Mouse (Mus musculus) skeletal muscle tissue, adult 2 months (tissue): ENCODE measurements around the gene Mrpl43.

Source experiments
- DNase-seq: peaks from one replicate; pipeline ENCODE4 v3.0.0-alpha.2; 2012; ENCODE audit warnings: low read depth, low spot score

The Mrpl43 gene

DNA sequence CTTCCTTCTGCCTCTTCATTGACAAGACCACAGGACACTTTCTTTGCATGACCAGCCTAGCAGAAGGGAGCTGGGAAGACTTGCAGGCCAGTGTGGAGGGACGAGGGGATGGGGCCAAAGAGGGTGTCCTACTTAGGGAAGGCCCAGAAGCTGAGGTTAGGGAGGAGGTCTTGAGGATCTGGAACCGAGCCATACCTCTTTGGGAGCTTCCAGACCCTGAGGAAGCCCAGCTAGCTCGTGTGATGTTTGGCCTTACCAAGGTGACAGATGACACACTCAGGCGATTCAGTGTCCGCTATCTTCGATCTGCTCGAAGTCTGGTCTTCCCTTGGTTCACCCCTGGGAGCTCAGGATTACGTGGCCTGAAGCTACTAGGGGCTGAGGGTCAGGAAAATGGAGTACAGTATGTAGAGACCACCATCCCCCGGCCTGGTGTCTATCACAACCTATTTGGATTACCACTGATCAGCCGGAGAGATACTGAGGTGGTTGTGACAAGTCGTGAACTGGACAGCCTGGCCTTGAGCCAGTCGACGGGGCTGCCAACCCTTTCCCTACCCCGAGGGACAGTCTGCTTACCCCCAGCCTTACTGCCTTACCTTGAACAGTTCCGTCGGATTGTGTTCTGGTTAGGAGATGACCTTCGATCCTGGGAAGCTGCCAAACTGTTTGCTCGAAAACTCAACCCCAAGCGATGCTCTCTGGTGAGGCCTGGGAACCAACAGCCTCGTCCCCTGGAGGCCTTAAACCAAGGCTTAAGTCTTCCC lies 1.4 kb upstream of the Mrpl43 start:
- no peak for DNase-seq

DNA sequence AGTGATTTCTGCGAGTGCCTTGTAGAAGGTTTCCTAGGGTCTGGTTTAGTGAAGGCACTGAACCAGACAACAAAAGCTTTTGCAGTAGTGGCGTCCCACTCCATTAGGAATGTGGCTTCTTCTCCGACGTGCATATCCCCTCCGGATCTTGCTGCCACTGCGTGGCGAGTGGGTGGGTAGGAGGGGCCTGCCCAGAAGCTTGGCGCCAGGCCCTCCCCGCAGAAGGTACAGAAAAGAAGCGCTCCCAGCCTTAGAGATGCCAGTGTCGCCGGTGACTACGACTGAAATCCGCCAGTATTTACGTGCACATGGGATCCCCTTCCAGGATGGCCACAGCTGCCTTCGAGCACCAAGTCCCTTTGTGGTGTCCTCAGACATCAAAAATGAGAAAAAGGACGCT lies 779 bp upstream of the Mrpl43 start:
- no peak for DNase-seq

DNA sequence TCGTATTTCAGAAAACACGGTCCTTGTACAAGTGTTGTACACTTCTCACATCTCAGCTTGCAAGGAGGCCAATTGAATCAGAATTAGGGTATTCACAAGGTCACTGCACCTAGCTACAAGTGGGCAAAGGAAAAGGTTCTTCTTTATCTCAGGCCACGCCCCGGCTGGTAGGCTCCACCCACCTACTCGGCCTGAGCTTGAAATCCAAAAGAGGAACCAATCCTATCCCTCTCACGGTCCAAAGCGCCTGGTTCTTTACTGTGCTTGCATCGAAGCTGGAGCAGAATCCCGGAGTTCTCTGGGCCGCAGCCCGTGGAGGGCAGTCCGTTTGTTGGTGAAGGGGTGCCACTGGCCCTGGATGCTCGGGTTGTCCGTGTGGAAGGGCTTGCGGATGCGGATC lies 798 bp downstream of the Mrpl43 start, which contains the start of gene Twnk:
Gene Twnk, plus strand, starts transcription at position 220 of the 400 bp plus-strand sequence.
- DNase-seq = no peak

GRCm38 (mm10) chr19:45003740-45004516 lies 2.3 kb downstream of the Mrpl43 start:
- DNase-seq = no peak

- DNase-seq = no peak
Observed at GRCm38 (mm10) chr19:45002301-45002700, 3.9 kb downstream of the Mrpl43 start.

DNA sequence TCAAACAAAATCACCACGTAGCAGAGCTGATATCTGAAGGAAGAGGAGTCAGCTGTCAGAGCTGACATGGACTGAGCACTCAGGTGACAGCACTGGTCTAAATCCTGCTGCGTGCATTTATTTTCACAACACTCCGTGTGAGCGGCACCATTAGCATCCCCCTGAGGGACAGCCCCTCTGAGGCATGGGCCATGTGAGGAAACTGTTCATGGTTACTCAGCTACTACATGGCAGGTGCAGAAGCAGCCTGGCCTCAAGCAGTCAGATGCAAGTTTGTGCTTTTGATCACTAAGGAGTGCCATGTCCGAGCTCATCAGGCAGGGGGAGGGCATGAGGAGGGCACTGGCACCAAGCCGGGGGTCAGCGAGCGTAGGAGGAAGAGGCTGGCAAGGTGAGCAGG lies 6.6 kb downstream of the Mrpl43 start:
- no peak for DNase-seq

DNA sequence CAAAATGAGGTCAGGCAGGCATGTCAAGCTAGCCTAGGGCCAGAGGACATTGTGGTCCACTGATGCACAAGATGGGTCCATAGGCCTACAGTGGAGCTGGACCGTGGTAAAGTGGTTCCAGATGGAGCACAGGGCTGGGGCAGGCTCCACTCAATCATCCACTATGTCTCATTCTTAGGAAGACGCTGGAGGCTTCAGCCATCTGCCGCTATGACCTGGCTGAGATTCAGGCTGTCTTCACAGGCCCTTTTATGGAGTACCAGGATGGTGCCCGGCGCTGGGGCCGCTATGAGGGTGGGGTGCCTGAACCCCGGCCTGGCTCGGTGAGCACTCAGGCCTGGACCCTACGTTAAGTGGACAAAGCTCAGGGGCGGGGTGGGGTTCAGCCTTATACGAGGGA lies 8.5 kb downstream of the Mrpl43 start:
- no peak for DNase-seq

DNA sequence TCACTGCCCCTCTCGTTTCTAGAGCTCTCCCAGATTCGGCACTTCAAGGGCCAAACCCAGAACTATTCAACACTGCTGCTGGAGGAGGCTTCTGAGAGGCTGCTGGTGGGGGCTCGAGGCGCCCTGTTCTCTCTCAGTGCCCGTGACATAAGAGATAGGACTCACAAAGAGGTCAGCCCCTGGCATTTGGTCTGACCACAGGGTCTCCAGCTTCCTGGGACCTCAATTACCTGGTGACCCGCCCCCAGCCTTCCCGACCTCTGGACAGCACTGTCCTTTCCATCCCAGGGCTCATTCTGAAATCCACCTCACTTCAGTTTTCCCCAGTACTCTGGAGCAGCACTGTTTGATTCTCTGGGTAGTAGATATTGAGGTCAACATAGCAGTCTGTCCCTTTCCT lies 13.5 kb downstream of the Mrpl43 start:
- no peak for DNase-seq

GRCm38 (mm10) chr19:44992246-44992645 lies 14.0 kb downstream of the Mrpl43 start:
- no peak for DNase-seq

DNA sequence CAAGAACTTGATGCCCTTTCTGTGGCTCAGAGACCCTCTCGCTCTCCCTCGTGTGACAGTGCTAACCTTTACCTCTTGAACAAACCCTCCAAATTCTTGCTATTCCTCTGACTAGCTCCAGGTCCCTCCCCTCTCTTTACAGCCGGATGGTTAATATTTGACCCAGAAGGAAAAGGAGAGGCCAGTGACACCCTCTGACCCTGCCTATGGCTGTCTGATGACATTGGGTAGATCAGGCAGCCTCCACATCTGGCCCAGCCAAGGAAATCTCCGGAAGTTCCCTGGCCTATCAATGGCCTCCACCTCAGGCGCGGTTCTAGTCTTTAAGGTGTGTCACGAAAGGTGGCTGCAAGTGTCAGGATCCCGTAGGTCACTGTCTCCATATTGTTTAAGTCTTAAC lies 15.2 kb downstream of the Mrpl43 start:
- DNase-seq = no peak

DNA sequence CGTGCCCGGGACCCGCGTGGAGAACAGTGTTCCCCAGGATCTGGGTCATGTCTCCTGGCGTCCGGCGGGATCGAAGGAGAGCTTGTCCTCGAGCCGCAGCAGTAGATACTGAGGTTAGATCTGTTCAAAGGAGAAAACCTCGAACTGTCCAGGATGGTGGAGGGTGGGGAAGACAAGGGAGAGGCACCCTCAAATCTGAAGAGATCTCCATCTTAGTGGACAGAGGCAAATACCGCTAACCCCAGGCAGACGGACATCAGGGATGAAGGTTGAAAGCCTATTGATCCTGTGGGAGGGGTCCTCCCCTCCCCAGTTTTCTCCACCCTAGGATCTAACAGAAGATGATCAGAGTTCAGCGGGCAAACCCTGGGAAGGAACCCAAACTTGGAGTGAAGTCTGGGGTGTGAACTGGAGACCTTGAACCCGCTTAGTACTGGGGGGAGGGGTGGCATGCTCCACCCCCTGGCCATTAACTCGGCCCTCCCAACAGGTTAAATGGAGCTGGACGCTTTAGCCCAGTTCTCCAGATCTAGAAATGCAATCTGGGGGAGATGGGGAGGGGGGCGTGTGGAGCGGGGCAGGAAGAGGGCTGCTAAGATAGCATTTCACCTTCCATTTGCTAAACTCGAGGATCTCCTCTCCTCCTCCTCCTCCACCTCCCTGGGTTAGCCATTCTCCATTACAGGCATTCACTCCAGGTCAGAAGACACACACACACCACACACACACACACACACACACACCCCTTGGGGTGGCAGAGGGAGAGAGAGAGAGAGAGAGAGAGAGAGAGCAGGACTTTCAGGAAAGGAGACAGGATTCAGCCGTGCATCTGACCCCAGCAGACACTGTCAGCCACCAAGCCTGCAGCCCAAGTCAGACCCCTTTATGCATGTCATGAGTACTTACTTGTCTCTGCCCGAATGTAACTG lies 16.4 kb downstream of the Mrpl43 start:
- no peak for DNase-seq

GRCm38 (mm10) chr19:44988831-44989566 lies 17.2 kb downstream of the Mrpl43 start, which contains the start of gene Sema4g:
Gene Sema4g (plus strand): TSS chr19:44989101.
- DNase-seq = no peak

GRCm38 (mm10) chr19:44988321-44988720 lies 17.9 kb downstream of the Mrpl43 start:
- DNase-seq = no peak

GRCm38 (mm10) chr19:44987851-44988250 lies 18.4 kb downstream of the Mrpl43 start:
- DNase-seq = no peak

DNA sequence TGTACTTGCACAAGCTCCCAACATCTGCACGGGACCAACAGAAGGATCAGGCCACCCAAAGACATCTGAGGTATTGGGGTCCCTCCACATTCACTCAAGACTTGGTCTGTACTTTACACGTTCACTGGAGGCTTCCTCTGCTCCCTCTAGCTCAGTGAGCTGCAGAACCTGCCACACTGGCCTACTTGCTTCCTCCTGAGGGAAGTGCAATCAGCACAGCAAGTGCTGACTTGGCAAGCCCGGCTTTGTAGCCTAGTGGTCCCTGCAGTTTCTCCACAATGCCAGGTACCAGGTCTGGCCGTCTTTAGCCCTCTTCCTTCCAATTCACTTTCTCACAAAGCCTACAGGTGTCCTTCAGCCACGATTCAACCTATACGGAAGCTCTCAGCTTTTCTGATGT lies 19.2 kb downstream of the Mrpl43 start:
- DNase-seq = no peak

- DNase-seq = no peak
Observed at GRCm38 (mm10) chr19:44985159-44985988, 20.9 kb downstream of the Mrpl43 start.

DNA sequence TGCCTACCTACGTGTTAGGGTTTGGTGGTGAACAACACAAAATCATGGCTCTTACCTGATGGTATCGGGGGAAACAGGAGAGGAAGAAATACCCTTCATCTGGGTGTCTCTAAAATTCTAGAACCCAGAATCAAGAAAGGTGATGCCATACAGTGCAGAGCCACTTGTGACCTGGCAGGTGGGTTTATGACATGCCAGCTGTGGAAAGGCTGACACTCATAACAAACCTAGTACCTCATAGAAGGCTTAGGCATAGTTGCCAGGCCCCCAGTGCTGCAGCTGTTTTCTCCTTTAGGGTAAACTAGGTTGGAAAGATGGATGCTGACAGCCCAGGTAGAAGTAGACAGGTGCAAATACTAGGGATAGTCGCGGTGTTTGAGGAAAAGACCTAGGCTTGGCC lies 21.8 kb downstream of the Mrpl43 start:
- DNase-seq = no peak

DNA sequence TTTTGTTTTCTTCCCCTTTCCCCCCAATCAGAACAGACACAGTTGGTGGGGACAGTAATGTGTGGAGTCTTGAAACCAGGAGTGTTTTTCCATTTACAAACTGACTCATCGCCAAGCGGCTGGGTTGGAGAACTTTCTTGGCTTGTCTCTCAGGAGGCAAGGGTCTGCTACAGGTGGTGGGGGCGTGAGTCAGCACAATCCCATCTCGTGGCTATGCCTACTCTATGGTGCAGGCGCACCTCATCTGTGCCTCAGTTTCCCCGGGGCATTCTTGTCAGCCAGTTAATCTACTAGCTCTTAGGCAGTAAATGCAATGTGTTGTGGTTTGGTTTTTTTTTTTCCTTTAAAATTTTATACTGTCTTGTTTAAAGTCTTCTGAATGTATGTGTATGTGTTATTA lies 22.9 kb downstream of the Mrpl43 start:
- DNase-seq = no peak

GRCm38 (mm10) chr19:44982477-44983115 lies 23.6 kb downstream of the Mrpl43 start:
- no peak for DNase-seq

GRCm38 (mm10) chr19:44980787-44981186 lies 25.5 kb downstream of the Mrpl43 start:
- DNase-seq = no peak
